Mouse (Mus musculus): ENCODE data around the gene Loxl4.

GRCm38 (mm10) chr19:42562981-42563380, 49.6 kb downstream of the Loxl4 start:
- TF ChIP-seq POLR2A (IDR thresholded peaks at IDR 0.05; ENCODE audit: borderline replicate concordance, extremely low read depth, insufficient read depth, insufficient read length, poor library complexity, severe bottlenecking) (no peak), CTCF (IDR thresholded peaks at IDR 0.05; ENCODE audit: borderline replicate concordance, extremely low read depth, insufficient read depth, insufficient read length) (no peak)
